Mouse (Mus musculus) heart, embryonic 16.5 days (tissue): ENCODE results near the gene St6galnac3. TPM values are rescaled to one million over a fixed set of nuclear protein-coding genes. Genes with fewer than 3 reads are reported as not detected.
A peak's percentile ranks its signal among the peaks of the same experiment; 100 is the strongest.

ENCODE experiments used
- ATAC-seq: fragments of 200-750 bp; cut with Nextera tagmentation; replicated peaks from 2 replicates; pipeline ENCODE4 v1.8.0; 2017; ENCODE audit warnings: moderate number of reproducible peaks; ENCODE audit not compliant: insufficient read depth, low FRiP score; ENCODE audit errors: extremely low read depth
- H3K27ac ChIP-seq: fragments of 300-500 bp; sonication (generic); 2 replicates; pipeline ENCODE4 v1.5.1; 2014; ENCODE audit warnings: mild to moderate bottlenecking, low read length, control low read depth, moderate library complexity
- H3K27me3 ChIP-seq: fragments of 300-500 bp; sonication (generic); 2 replicates; pipeline ENCODE4 v1.6.1; 2014; ENCODE audit warnings: low read length, mixed read lengths; ENCODE audit not compliant: control insufficient read depth, insufficient read depth
- H3K36me3 ChIP-seq: fragments of 300-500 bp; sonication (generic); 2 replicates; pipeline ENCODE4 v1.6.1; 2014; ENCODE audit not compliant: control insufficient read depth, insufficient read depth
- H3K4me1 ChIP-seq: fragments of 300-500 bp; sonication (generic); 2 replicates; pipeline ENCODE4 v1.6.1; 2014; ENCODE audit warnings: low read length, mixed read lengths; ENCODE audit not compliant: control insufficient read depth, insufficient read depth
- H3K4me2 ChIP-seq: fragments of 300-500 bp; sonication (generic); 2 replicates; pipeline ENCODE4 v1.6.1; 2014; ENCODE audit warnings: low read depth, mild to moderate bottlenecking, control low read depth, low read length
- H3K4me3 ChIP-seq: fragments of 300-500 bp; sonication (generic); 2 replicates; pipeline ENCODE4 v1.5.1; 2014; ENCODE audit warnings: mild to moderate bottlenecking, control low read depth, low read length
- H3K9ac ChIP-seq: fragments of 300-500 bp; sonication (generic); 2 replicates; pipeline ENCODE4 v1.6.1; 2014; ENCODE audit warnings: low read length, control low read depth
- H3K9me3 ChIP-seq: fragments of 300-500 bp; sonication (generic); replicated peaks from 2 replicates; pipeline ENCODE4 v1.6.1; 2016; ENCODE audit warnings: low read length; ENCODE audit not compliant: control insufficient read depth
- WGBS: fragments of 180-500 bp; shearing (Covaris S2); extraction: QIAGEN DNeasy Blood & Tissue Kit; methylation state at CpG from one replicate; pipeline ENCODE4 v1.1.7; 2014; 5-methylcytosine and 5-hydroxymethylcytosine counted together
- polyA plus RNA-seq: library from polyadenylated mRNA; unstranded; fragments of >200 nt; fragmentation: Nextera tagmentation; extraction: Ambion mirVana; gene quantifications from 2 replicates; pipeline ENCODE4 v1.2.1, GENCODE M21; 2015

St6galnac3 gene
- polyA plus RNA-seq, 1 experiment from 2014 or later = 20.8 TPM

- Histone ChIP-seq H3K27me3 (no peaks in the 10 kb centered on the region; the same call in 1 of the 2 replicates), H3K36me3 (no peaks in the 10 kb centered on the region), H3K4me1 (peaks cover under 1% of the 10 kb centered on the region; the same call in 1 of the 2 replicates), H3K4me2 (no peak overlapping the region), H3K9ac (no peak overlapping the region), H3K27ac (no peak overlapping the region), H3K4me3 (no peak overlapping the region), H3K9me3 (no peaks in the 10 kb centered on the region)
- no peak for ATAC-seq
- 69% methylated on average over 6 of the region's 6 CpGs for WGBS
Observed at GRCm38 (mm10) chr3:153707687-153708086, 17.3 kb downstream of the St6galnac3 start.

DNA sequence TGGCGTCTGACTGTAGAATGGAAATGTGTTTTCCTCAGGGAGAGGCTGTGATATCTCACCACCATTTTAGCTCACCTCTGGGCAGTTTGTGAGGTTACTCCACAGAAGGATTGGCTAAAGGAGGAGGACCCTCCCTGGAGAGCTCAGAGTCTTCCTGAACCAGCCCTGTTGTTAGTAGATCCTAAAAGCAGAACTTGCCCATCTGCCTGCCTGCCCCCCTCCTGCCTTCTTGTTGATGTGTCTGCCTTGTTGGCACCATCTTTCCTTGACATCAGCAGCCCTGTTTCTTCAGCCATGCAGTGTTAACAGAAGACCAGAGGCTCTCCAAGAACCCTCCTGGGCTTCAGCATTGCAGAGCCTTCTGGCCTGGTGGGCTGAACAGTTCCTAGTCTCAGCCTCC is 18.1 kb downstream of the St6galnac3 start:
- Histone ChIP-seq H3K27me3 (no peaks in the 10 kb centered on the region; the same call in 1 of the 2 replicates), H3K4me1 (peaks cover 8% of the 10 kb centered on the region), H3K4me2 (no peak overlapping the region), H3K9ac (no peak overlapping the region), H3K4me3 (no peak overlapping the region), H3K9me3 (no peaks in the 10 kb centered on the region), H3K27ac (no peak overlapping the region), H3K36me3 (no peaks in the 10 kb centered on the region)
- ATAC-seq = no peak
- 67% methylated on average over 1 of the region's 1 CpGs for WGBS

DNA sequence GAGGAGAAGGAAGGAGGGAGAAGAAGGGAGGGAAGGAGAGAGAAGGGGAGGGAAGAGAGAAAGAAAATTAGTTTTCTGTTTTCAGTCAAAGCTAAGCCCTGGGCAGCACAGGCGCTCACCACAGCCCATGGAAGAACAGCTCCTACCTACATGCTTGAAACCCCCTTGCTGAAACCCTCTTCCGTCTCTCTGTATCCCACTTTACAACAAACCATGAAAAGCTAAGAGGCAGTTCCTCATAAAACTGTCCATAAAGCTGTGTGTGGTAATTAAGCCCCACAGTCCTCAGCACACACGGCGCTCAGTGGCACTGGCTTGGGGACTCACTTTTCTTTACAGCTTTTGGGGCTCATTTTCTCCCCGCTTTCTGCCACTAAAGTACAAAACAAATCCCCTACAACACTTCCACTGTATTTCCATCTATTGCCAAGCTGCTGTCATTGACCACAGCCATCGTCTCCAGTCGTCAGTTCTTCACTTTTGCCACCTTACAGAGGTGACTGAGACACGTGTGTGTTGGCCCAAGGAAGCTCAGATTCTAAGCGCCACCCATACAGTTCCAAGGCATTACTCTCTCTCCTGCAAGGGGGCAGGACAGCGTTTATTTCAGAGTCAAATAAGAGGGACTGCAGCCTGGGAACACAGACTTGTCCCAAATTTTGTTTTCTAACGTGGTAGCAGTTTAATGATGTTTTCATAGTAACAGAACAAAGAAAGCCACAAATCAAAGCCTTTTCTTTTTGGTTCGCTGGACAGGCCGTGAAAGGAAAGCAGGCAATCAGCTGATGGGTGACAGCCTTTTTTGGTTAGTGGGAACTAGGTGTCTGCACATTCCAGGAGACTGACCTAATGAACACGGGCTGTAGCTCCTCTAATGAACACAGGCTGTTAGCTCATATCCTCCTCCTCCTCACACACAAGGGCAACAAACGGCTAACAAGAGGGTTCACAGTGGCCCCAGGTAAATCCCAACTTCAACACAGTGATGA is 22.9 kb downstream of the St6galnac3 start:
- 43% methylated on average over 15 of the region's 15 CpGs for WGBS
- Histone ChIP-seq H3K27me3 (no peaks in the 10 kb centered on the region), H3K4me2 (no peak overlapping the region), H3K9ac (no peak overlapping the region), H3K9me3 (no peaks in the 10 kb centered on the region), H3K4me1 (peaks cover 17% of the 10 kb centered on the region), H3K4me3 (no peak overlapping the region), H3K27ac (no peak overlapping the region), H3K36me3 (no peaks in the 10 kb centered on the region)
- 0 out of 2 replicates have a peak, but pooled peaks have one; percentile 55 for ATAC-seq

GRCm38 (mm10) chr3:153701172-153701571 is 23.8 kb downstream of the St6galnac3 start:
- Histone ChIP-seq H3K36me3 (no peaks in the 10 kb centered on the region), H3K4me1 (peaks cover 17% of the 10 kb centered on the region)
- WGBS = 58% methylated on average over 7 of the region's 7 CpGs

GRCm38 (mm10) chr3:153699086-153699485 is 25.9 kb downstream of the St6galnac3 start:
- Histone ChIP-seq H3K9ac (no peak overlapping the region), H3K4me2 (no peak overlapping the region), H3K27ac (no peak overlapping the region), H3K4me3 (no peak overlapping the region), H3K27me3 (no peaks in the 10 kb centered on the region), H3K9me3 (no peaks in the 10 kb centered on the region), H3K4me1 (peaks cover 17% of the 10 kb centered on the region), H3K36me3 (no peaks in the 10 kb centered on the region)
- WGBS = 82% methylated on average over 8 of the region's 8 CpGs
- ATAC-seq = no peak

More at GRCm38 (mm10) chr3:153701172-153701571, 23.8 kb downstream of the St6galnac3 start:
- Histone ChIP-seq H3K9ac (no peak overlapping the region), H3K4me3 (no peak overlapping the region), H3K27me3 (no peaks in the 10 kb centered on the region), H3K27ac (no peak overlapping the region), H3K4me2 (no peak overlapping the region), H3K9me3 (no peaks in the 10 kb centered on the region)
- no peak for ATAC-seq

DNA sequence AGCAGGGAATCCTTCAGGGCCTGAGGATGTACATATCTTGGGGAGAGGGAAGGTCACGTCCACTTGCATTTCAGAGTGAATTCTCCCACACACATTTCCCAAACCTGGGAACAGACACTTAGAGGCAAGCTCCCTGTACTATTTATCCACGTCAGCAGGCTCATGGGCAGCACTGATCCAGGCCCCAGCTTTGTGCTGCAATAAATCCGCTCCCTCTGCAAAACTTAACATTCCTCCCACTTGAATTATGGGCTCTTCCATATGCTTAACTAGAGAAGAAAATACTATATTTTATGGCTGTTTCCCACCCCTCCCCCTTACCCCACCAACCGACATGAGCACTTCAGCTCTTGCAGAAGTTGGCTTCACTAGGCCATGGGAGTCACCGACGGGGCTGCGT is 32.0 kb downstream of the St6galnac3 start:
- no peaks in the 10 kb centered on the region for H3K9me3 ChIP-seq
- no peak overlapping the region for H3K9ac ChIP-seq
- H3K4me3 ChIP-seq = no peak overlapping the region
- H3K27ac ChIP-seq = peak overlapping the region; percentile 48
- peaks cover 35% of the 10 kb centered on the region for H3K4me1 ChIP-seq
- H3K27me3 ChIP-seq = no peaks in the 10 kb centered on the region
- H3K36me3 ChIP-seq = no peaks in the 10 kb centered on the region
- H3K4me2 ChIP-seq = no peak overlapping the region
- no peak for ATAC-seq
- WGBS = 62% methylated on average over 7 of the region's 7 CpGs

DNA sequence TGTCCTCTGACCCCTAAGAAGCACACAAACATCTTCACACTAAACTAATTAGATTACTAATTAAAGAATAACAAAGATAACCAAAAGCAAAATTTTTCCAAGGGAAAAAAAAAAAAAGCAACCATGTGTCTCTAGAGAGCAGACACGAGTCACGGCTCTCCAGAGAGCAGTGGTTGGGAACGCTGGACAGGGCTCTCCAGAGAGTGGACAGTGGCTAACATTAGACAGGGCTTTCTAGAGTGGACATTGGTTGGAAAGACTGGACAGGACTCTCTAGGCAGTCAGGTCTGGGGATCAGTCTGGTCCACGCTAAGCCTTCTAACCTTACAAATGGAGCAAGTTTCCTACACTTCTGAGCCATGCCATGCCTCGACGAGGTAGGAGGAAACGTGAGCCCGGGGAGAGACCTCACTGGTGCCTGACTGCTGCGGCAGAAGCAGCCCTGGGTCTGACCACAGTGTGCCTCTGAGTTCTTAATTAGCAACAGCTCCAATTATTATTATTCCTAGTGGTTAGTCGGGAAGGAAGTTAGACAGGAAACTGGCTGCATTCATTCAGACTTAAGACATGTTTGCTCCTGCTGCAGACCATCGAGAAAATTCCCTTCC is 32.7 kb downstream of the St6galnac3 start:
- Histone ChIP-seq H3K4me1 (peaks cover 35% of the 10 kb centered on the region), H3K4me3 (no peak overlapping the region)

DNA sequence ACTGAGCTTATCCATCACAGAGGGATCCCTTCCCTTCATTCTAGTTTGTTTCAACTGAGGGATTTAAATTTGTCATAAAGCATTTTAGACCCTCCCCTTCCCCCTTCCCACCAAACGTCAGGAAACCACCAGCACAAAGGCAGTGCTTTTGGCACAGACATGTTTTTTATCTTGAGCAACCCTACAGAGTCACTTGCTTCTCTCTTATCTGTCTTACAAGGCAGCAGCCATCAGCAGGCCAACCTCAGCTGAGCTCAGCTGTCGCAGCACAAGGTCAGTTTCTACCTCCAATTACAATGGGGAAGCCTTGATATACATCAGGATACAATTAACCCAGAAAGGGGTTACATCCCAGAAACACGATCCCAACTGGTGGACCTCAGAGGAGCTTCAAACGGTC is 33.4 kb downstream of the St6galnac3 start:
- Histone ChIP-seq H3K27me3 (no peaks in the 10 kb centered on the region), H3K4me2 (no peak overlapping the region), H3K36me3 (no peaks in the 10 kb centered on the region), H3K9me3 (no peaks in the 10 kb centered on the region), H3K4me1 (peaks cover 35% of the 10 kb centered on the region), H3K9ac (no peak overlapping the region), H3K27ac (peak overlapping the region; percentile 6; the same call in 1 of the 2 replicates), H3K4me3 (no peak overlapping the region)
- ATAC-seq = no peak
- 27% methylated on average over 4 of the region's 4 CpGs for WGBS

More for the DNA sequence above, 32.7 kb downstream of the St6galnac3 start:
- Histone ChIP-seq H3K9me3 (no peaks in the 10 kb centered on the region), H3K36me3 (no peaks in the 10 kb centered on the region), H3K9ac (no peak overlapping the region), H3K4me2 (no peak overlapping the region), H3K27me3 (no peaks in the 10 kb centered on the region), H3K27ac (peak overlapping the region; percentile 48)
- no peak for ATAC-seq
- WGBS = 52% methylated on average over 11 of the region's 11 CpGs

DNA sequence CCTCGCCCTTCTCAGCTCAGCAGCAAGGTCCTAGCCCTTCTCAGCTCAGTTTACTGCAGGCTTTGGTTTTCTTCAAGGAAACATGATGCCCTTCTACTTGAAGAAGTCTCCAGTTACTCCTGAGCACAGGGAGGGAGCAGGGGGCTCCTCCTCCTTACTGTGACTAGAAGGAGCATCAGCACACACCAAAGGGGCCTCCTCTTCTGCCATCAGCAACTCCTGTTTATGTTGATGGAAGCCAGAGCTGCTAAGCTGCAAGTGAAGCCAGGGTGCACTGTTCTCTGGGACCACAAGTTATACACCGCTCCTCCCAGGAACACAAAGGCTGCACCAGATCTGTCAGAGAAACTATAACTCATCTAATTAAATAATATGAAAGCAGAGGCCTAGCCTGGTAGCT is 34.4 kb downstream of the St6galnac3 start:
- peak; percentile 59; the same call in 1 of the 2 replicates for ATAC-seq
- Histone ChIP-seq H3K27ac (peak overlapping the region; percentile 91), H3K4me3 (no peak overlapping the region), H3K36me3 (no peaks in the 10 kb centered on the region), H3K4me1 (peaks cover 35% of the 10 kb centered on the region), H3K4me2 (peak overlapping the region; percentile 51; the same call in 1 of the 2 replicates), H3K9me3 (no peaks in the 10 kb centered on the region), H3K27me3 (no peaks in the 10 kb centered on the region), H3K9ac (peak overlapping the region; percentile 5; the same call in 1 of the 2 replicates)
- WGBS = 49% methylated on average over 2 of the region's 2 CpGs
